Mouse (Mus musculus) 416B (cell line): ENCODE data around the gene Vmn1r58.
"Not testable (repeated sequence)": the region's sequence is repeated elsewhere in the genome, so short reads cannot be mapped to it uniquely, and the experiment has no call there.

Experiments
- DNase-seq: peaks from one replicate; pipeline ENCODE4 v3.0.0; 2011; ENCODE audit warnings: low read depth

Gene Vmn1r58

DNA sequence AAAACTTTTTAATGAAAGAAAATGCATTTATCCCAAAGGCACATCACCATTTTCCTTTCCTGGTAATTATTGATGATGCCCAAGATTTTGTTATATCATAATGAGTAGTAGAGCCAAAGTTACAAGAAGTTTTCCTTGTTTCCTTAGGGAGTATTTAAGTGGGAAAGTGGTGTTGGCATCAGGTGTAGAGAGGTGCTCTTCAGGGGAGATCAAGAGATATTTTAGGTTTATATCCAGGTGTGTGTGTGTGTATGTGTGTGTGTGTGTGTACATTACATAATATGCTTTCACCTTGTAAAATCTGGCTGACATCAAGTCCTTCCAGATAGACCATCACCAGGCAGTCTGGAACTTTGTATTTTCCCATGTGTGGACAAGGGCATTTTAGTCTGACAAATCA lies at the start of gene Vmn1r58:
Vmn1r58 (minus strand) TSS at position 101 of the 400 bp plus-strand sequence.
- not testable (repeated sequence) for DNase-seq

DNA sequence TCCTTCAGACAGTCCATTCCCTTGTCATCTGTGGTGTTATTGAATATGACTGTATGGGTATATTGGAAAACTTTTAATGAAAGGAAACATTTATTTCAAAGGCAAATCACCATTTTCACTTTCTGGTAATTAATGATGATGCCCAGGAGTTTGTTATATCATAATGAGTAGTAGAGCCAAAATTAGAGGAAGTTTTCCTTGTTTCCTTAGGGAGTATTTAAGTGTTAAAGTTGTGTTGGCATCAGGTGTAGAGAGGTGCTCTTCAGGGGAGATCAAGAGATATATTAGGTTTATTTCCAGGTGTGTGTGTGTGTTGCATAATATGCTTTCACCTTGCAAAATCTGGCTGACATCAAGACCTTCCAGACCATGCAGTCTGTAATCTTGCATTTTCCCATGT lies 43.5 kb upstream of the Vmn1r58 start, which contains the start of gene Vmn1r59:
Vmn1r59 (minus strand) TSS at position 101 of the 400 bp plus-strand sequence.
- DNase-seq: no peak

DNA sequence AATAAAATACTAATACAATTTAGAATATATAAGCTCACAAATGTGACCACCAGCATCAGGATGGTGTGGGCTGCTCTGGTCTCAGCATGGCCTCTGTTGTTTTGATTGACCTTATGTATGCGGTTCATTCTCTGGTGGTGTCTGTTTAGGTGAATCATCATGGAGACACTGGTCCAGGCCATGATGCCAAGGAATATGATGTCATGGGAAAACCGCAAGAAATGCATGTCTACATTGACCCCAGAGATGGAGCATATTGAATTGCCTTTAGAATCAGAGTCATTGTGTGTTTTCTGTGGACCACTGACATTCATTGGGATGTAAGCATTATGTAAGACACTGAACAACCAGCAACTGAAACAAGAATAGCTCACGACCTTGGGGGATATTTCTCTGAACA lies 40.8 kb upstream of the Vmn1r58 start:
- not testable (repeated sequence) for DNase-seq

DNA sequence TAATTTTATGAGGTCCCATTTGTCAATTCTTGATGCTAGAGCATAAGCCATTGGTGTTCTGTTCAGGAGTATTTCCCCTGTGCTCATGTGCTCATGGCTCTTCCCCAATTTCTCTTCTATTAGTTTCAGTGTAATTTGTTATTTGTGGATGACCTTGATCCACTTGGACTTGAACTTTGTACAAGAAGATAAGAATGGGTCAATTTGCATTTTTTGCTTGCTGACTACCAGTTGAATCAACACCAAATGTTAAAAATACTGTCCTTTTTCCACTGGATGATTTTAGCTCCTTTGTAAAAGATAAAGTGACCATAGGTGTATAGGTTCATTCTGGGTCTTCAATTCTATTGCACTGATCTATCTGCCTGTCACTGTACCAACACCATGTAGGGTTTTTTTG lies 35.4 kb upstream of the Vmn1r58 start:
- no peak for DNase-seq

DNA sequence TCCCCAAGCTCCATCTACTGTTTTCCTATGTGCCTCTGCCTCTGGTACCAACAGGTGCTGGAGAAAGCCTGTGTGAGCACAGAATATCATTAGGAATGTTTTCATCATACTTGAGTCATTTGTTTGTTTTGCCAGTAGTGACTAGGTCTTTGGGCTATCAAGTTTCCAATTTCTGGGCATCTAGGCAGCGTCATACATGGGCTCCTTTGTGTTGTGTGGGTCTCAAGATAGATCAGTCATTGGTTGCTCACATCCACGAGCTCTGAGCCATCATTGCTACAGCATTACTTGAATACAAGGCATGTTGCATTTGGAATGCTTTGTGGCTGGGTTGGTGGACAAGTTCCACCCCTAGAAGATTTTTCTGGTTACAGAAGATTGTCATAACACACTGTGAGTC lies 7.0 kb downstream of the Vmn1r58 start:
- no peak for DNase-seq

DNA sequence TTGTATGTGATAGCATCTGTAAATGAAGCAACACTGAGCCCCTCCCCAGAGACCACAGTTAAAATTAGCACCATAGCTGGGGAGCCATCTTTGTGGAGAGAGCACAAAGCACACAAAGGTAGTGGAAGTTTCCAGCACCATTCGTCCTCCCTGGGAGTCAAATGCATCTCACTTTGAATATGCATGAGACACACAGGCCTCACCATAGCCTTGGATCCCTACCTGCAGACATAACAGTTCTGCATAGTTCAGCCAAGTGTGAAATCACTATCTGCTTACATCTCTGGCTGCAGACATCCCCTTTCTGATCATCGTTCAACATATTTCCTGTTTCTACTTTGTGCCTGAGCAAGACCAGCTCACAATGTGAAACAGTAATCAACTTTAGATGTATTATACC lies 46.5 kb downstream of the Vmn1r58 start:
- no peak for DNase-seq

DNA sequence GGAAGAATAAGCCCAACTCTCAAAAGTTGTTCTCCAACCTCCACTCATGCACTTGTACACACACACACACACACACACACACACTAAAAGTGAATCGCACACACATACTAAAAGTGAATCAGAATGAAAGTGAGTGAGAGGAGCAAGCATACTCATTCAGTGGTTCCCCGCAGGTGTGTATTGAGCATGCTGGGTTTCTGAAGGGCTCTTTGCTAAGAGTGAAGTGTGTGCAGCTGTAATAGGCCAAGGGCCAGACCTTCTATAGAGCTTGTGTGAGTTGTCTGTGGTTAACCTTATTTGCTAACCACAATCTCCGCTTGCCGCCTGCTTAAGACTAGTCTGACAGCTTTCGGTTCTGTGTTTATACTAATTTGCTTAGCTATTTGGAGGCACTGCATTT lies 49.6 kb downstream of the Vmn1r58 start:
- peak; percentile 47 for DNase-seq
